Mouse (Mus musculus): ENCODE data around the gene Abhd16a. TPM values are rescaled to one million over a fixed set of nuclear protein-coding genes. Genes with fewer than 3 reads are reported as not detected.
A peak's percentile ranks its signal among the peaks of the same experiment; 100 is the strongest.

Gene Abhd16a
- polyA plus RNA-seq, 1 experiment from 2014 or later, result 33.9 TPM

DNA sequence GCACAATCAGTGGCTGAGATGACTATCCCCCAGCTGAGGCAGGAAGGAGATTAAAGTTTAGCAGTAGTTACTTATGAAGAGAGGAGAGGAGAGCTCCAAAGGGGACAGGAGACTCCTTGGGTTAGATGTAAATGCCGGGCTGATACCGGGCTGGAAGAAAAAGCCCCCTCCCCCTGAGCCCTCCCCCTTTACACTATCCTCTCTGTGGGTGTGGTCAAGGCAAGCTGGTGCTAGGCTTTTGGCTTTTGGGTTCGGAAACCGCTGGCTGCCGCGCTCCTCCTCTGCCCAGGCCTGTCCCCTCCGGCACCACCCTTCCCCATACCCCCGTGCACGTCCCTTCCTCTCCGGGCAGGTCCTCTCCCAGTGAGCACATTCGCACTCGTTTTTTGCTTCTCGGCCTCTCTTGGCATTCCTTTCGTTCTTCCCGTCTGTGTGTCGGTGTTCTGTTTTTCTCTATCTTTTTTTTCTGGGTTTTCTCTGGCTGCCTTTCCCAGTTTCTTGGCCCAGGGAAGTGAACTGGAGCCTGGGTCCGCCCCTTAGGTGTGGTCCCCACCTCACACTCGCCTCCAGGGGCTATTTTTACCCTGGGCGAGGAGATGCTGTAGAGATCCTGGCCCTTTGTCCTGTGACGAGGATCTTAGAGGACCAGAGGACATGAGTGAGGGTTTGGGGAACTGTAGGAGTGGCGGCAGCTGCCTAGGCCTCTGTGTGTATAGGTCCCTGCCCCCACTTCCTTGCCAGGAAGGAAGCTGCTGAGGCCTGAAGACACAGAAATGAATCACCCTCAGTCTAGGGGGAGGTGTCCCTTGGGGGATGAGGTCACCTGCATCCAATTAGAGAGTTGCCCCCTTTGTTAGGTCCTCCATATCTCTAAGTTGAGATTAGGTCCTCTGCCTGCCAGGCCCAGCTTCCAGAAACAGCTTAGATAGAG lies 37.6 kb upstream of the Abhd16a start:
- WGBS (ENCODE audit: missing documents), result under 1% methylated on average over 21 of the region's 21 CpGs
- Histone ChIP-seq H3K4me3 (ENCODE audit: inconsistent target) (peak overlapping the region; percentile 94), H3K79me2 (ENCODE audit: inconsistent target) (peaks cover 61% of the 10 kb centered on the region), H3K36me3 (ENCODE audit: inconsistent target) (peaks cover 42% of the 10 kb centered on the region), H3K27ac (peak overlapping the region; percentile 98)

DNA sequence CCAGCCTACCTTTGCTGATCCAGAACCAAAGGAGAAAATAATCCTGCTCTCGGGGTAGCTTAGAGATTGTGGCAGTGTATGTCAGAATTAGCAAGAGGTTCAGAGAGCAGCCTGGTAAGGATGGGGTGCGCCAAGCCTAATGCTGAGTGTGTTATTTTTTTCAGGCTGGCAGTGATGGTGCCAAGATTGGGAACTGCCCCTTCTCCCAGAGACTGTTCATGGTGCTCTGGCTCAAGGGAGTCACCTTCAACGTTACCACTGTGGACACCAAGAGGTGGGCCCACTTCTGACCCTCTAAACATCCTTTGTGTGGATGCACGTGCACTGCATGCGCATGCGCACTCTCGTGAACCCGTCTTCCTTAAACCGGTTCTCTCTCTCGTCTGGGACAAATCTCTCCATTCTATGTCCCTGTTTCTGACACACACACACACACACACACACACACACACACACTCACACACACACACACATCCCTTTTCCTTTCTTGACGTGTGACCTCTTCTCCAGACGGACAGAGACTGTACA lies 36.7 kb upstream of the Abhd16a start:
- peaks cover 45% of the 10 kb centered on the region for H3K36me3 ChIP-seq (ENCODE audit: inconsistent target)
- H3K27ac ChIP-seq, result peak overlapping the region; percentile 98
- peaks cover 61% of the 10 kb centered on the region for H3K79me2 ChIP-seq (ENCODE audit: inconsistent target)
- H3K4me3 ChIP-seq (ENCODE audit: inconsistent target), result peak overlapping the region; percentile 94
- 79% methylated on average over 7 of the region's 12 CpGs for WGBS (ENCODE audit: missing documents)

DNA sequence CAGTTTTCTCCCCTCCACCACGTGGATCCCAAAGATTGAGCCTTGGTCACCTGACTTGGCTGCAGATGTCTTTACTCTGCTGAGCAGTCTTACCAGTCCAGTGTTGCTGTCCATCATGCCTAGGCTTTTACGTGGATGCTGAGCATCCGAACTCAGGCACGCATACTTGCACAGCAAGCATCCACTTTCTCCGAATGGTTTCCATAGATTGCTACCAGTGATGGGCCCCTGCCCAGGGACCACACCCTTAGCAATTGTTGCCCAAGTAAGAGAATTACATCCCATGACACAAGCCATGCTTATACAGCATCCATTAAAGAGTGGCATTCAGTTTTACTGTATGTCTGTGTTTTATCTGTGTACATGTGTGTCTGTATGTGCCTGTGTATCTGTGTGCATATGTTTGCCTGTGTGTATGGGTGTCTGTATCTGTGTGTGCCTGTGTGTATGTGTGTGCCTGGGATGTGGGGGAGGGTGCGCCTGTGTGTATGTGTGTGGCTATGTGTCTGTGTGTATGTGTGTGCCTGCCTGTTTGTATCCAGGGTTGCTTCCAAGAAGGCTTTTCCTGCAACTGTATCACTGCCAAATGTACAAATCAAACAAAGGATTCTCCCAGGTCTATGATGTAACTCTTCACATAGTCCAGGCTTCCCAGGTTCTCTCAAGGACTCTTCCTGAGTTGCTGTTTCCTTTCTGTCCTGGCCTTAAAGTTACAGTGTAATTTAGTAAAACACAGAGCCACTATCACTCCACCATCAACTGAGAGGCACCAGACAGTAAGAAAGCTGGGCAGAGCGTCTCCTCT lies 33.2 kb upstream of the Abhd16a start:
- H3K79me2 ChIP-seq (ENCODE audit: inconsistent target), result peaks cover 50% of the 10 kb centered on the region
- no peak overlapping the region for H3K4me3 ChIP-seq (ENCODE audit: inconsistent target)

DNA sequence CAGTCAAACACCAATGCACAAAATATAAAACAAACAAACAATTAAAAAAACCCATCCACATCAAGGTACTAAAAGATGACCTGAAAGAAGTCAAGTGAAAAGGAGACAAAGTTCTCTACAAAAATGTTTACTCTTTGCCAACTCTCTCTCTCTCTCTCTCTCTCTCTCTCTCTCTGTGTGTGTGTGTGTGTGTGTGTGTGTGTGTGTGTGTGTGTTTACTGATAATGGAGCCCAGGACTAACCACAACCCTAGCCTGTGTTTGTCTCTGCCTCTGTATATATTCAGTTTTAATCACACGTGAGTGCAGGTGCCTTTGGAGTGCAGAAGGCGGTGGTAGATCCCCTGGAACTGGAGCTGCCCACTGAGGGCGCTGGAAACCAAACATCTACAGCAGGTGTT lies 32.0 kb upstream of the Abhd16a start:
- H3K4me3 ChIP-seq (ENCODE audit: inconsistent target), result no peak overlapping the region
- 87% methylated on average over 3 of the region's 3 CpGs for WGBS (ENCODE audit: missing documents)
- peaks cover 57% of the 10 kb centered on the region for H3K36me3 ChIP-seq (ENCODE audit: inconsistent target)
- peaks cover 38% of the 10 kb centered on the region for H3K79me2 ChIP-seq (ENCODE audit: inconsistent target)
- no peak overlapping the region for H3K27ac ChIP-seq

More for the DNA sequence above, 33.2 kb upstream of the Abhd16a start:
- Histone ChIP-seq H3K36me3 (ENCODE audit: inconsistent target) (peaks cover 57% of the 10 kb centered on the region), H3K27ac (no peak overlapping the region)
- WGBS (ENCODE audit: missing documents), result 89% methylated on average over 7 of the region's 7 CpGs

- 82% methylated on average over 9 of the region's 9 CpGs for WGBS (ENCODE audit: missing documents)
- Histone ChIP-seq H3K36me3 (ENCODE audit: inconsistent target) (peaks cover 46% of the 10 kb centered on the region), H3K4me3 (ENCODE audit: inconsistent target) (no peak overlapping the region), H3K27ac (no peak overlapping the region), H3K79me2 (ENCODE audit: inconsistent target) (peaks cover 25% of the 10 kb centered on the region)
Measured at GRCm38 (mm10) chr17:35058316-35058715, 30.7 kb upstream of the Abhd16a start.

DNA sequence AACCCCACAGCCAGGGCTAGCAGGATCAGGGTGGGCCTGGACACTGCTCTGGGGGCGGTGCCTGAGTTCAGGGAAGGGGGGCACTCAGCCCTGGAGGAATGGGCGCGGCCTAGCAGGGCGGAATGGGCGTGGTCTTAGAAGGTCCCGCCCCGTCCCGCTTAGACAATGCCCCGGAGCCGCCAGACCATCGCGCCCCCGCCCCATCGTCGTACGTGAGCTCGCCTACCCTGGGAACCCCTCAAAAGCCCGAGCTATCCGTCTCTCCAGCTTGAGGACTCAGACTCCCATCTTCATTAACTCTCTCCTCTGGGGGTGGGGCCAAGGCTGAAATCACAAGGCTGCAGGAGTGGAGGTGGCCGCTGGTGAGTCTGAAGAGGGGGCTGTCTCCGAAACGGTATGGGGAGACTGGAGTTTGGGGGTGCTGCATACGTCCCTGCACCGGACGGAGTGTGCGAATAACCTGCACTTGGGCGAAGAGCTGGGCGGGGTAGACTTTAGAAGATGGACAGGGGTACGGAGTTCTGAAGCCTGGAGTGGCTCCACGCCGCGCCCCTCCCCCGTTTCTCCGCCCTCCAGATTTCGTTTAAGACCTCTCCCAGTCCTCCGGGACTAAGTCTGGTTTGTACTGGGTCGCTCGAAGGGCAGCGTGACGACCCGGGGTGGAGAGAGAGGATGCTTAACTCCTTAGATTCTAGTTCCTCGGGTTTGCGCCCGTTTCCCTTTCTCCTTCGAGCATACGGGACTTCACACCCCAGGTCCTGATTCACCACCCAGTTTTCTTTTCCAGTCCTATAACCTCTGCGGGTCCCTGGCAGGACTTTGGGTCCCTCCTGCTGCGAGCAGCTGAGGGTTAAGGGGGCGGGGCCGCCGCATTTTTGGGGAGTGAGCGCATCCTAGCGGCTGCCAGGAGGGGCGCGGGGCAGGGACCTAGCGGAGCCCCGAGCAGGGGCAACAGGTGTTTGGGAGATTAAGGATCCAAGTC lies 29.9 kb upstream of the Abhd16a start, which contains the start of gene Ddah2:
Ddah2 (plus strand) TSS at position 125 of the 982 bp plus-strand sequence.
- H3K79me2 ChIP-seq (ENCODE audit: inconsistent target), result peaks cover 17% of the 10 kb centered on the region
- WGBS (ENCODE audit: missing documents), result 3% methylated on average over 48 of the region's 57 CpGs

DNA sequence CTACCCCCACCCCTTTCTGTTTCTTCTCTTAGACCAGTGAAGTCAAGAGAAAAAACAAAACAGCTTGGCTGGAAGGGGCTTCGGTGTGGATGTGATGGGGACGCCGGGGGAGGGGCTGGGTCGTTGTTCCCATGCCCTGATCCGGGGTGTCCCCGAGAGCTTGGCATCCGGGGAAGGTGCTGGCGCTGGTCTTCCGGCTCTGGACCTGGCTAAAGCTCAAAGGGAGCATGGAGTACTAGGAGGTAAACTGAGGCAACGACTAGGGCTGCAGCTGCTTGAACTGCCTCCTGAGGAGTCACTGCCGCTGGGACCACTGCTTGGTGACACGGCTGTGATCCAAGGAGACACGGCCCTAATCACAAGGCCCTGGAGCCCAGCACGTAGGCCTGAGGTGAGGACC lies 29.0 kb upstream of the Abhd16a start:
- WGBS (ENCODE audit: missing documents), result 68% methylated on average over 13 of the region's 14 CpGs
- Histone ChIP-seq H3K79me2 (ENCODE audit: inconsistent target) (peaks cover 8% of the 10 kb centered on the region), H3K4me3 (ENCODE audit: inconsistent target) (no peak overlapping the region), H3K36me3 (ENCODE audit: inconsistent target) (peaks cover 28% of the 10 kb centered on the region), H3K27ac (no peak overlapping the region)

More for the DNA sequence above, 29.9 kb upstream of the Abhd16a start, which contains the start of gene Ddah2:
- Histone ChIP-seq H3K36me3 (ENCODE audit: inconsistent target) (peaks cover 37% of the 10 kb centered on the region), H3K4me3 (ENCODE audit: inconsistent target) (peak within 1 kb of the TSS; percentile 37), H3K27ac (peak within 1 kb of the TSS; percentile 35)

DNA sequence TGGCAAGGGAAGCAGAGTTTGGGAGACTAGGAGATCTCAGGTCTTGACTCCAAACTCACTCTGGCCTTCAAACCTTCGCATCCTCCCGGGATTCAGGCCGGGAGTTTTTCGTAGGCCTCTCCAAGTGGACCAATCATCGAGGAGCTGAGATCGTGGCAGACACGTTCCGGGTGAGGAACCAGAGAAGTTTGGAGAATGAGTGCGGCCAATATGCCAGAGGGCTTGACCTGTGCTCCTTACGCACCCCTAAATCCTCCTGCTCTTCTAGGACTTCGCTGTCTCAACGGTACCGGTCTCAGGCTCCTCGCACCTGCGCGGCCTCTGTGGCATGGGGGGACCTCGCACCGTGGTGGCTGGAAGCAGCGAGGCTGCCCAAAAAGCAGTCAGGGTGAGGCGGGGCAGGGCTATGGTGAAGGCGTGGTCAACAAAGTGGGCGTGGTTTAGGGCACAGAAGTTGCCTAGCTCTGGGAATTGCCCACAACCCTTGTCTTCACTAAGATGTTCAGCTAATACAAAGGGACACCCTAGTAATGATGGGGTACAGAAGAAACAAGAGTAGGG lies 28.2 kb upstream of the Abhd16a start:
- peaks cover under 1% of the 10 kb centered on the region; the same call in 1 of the 2 replicates for H3K79me2 ChIP-seq (ENCODE audit: inconsistent target)
- H3K4me3 ChIP-seq (ENCODE audit: inconsistent target), result no peak overlapping the region
- WGBS (ENCODE audit: missing documents), result 82% methylated on average over 16 of the region's 22 CpGs
- H3K36me3 ChIP-seq (ENCODE audit: inconsistent target), result peaks cover 21% of the 10 kb centered on the region
- H3K27ac ChIP-seq, result no peak overlapping the region

DNA sequence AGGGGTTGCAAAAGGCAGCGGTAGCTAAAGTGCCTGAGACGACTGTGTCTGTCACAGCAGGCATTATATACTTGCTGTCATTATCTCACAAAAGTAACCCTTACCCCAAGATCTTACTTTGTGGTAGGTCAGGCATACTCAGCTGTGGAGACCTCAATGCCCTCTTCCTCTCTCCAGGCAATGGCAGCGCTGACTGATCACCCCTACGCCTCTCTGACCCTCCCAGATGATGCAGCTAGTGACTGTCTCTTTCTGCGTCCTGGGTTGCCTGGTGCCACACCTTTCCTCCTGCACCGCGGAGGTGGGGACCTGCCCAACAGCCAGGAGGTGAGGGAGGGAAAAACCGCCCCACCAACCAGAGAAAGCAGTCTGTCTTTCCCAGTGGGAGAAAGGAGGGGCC lies 27.8 kb upstream of the Abhd16a start:
- 98% methylated on average over 8 of the region's 8 CpGs for WGBS (ENCODE audit: missing documents)
- peaks cover 16% of the 10 kb centered on the region; the same call in 1 of the 2 replicates for H3K36me3 ChIP-seq (ENCODE audit: inconsistent target)
- no peak overlapping the region for H3K4me3 ChIP-seq (ENCODE audit: inconsistent target)
- no peaks in the 10 kb centered on the region for H3K79me2 ChIP-seq (ENCODE audit: inconsistent target)
- no peak overlapping the region for H3K27ac ChIP-seq

GRCm38 (mm10) chr17:35063466-35063865 lies 25.6 kb upstream of the Abhd16a start:
- Histone ChIP-seq H3K36me3 (ENCODE audit: inconsistent target) (peaks cover 1% of the 10 kb centered on the region; the same call in 1 of the 2 replicates), H3K4me3 (ENCODE audit: inconsistent target) (no peak overlapping the region), H3K79me2 (ENCODE audit: inconsistent target) (no peaks in the 10 kb centered on the region), H3K27ac (no peak overlapping the region)
- WGBS (ENCODE audit: missing documents), result 100% methylated on average over 3 of the region's 3 CpGs

GRCm38 (mm10) chr17:35064378-35064877 lies 24.6 kb upstream of the Abhd16a start:
- no peaks in the 10 kb centered on the region for H3K36me3 ChIP-seq (ENCODE audit: inconsistent target)
- WGBS (ENCODE audit: missing documents), result 72% methylated on average over 10 of the region's 10 CpGs
- H3K4me3 ChIP-seq (ENCODE audit: inconsistent target), result peak overlapping the region; percentile 10; the same call in 1 of the 2 replicates

DNA sequence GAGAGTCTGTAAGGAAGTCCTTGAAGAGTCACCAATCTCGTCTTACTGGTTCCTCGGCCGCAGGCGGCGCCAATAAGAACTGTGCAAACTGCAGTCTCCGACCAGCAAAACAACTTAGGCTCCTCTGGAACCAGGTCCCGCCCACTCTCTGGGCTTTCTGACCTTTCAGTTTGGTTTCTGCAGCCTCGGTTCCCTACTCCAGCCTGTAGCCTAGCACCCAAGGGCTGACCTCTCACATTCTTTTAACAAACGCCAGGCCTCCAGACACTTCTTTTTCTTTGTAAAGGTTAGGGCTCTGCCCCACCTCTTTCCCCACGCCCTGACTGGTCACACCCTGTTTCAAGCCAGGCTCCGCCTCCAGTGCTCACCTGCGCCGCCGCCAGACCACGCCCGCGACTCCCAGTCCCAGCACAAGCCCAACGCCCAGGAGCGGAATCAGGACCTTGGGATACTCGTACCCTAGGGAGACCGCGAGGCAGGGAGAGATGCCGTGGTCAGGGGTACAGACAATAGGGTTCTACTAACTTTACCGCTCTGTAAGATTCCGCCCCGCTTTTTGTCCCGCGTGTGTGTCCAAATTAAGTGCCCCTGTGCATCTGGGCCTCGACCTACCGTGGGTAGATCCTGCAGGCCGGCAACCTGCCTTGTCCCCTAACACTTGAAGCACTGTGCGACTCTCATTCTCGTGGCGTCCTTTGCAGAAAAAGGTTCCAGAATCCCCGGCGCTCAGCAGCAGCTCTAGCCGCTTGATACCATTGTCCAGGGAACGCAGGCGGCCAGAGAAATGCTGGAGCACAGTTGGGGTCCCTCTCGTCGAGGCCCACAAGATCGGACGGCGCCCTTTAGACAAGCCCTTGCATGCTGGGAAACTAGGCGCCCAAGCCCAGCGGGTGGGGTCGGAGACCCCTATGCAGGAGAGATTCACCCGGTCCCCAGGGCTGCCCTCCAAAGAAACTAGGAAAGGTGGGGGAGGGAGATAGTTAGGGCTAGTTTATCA lies 23.8 kb upstream of the Abhd16a start, which contains the start of gene Ly6g6c:
Ly6g6c (plus strand) TSS at position 438 of the 997 bp plus-strand sequence.
- Histone ChIP-seq H3K27ac (no peak within 1 kb of the TSS), H3K4me3 (ENCODE audit: inconsistent target) (peak within 1 kb of the TSS; percentile 10; the same call in 1 of the 2 replicates), H3K79me2 (ENCODE audit: inconsistent target) (no peaks in the 10 kb centered on the region), H3K36me3 (ENCODE audit: inconsistent target) (no peaks in the 10 kb centered on the region)
- WGBS (ENCODE audit: missing documents), result 4% methylated on average over 47 of the region's 48 CpGs

More at GRCm38 (mm10) chr17:35064378-35064877, 24.6 kb upstream of the Abhd16a start:
- no peaks in the 10 kb centered on the region for H3K79me2 ChIP-seq (ENCODE audit: inconsistent target)
- no peak overlapping the region for H3K27ac ChIP-seq
